Mouse (Mus musculus): ENCODE measurements at regions not wholly inside any gene's neighbourhood (a gene's known extent, or its start where the extent isn't known, plus 50 kb on each side); places are given as distances from the start of the nearest gene placed in this dataset.

DNA sequence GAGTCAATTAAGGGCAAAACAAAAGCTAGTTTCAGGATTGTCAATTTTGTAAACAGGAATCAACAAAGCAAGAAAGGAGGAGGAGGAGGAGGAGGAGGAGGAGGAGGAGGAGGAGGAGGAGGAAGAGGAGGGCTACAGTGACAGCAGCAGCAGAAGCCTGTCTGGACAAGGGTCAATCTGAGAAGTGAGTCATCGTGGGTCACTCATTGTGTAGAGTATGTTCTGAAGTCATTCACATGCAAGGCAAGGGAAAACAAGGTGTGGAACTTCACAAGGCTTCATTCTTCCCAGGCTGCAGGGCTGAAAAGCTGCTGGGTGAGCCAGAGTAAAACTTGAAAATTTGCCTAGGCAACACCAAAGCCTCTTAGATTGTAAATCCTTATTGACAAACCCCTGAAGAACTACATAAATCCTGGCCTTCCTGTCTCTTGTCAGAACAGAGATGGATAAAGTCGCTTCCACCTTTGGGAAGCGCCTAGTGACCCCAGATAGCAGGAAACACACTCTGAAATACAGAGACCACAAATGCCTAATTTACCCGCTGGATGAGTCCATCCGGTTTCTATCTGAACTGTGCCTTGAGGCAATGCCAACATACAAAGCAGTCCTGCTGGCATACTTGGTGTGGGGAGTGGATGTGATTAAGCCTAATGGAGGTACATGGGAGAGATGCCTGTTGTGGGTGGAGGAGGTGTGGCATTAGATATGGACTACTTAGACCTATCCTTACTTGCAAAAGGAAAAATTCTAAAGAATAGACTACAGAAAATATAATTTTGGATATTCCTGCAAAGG lies 408.9 kb upstream of the Tbl1xr1 start:
- DNase-seq (ENCODE audit: low read depth, low spot score) = no peak
- no peak overlapping the region for H3K27ac ChIP-seq (ENCODE audit: insufficient read depth, low read depth, low read length, poor library complexity, severe bottlenecking)
- no peak for TF ChIP-seq ZC3H11A (IDR thresholded peaks at IDR 0.05; ENCODE audit: borderline replicate concordance, low read depth, low read length)
- TF ChIP-seq HCFC1 (IDR thresholded peaks at IDR 0.05; ENCODE audit: borderline replicate concordance, insufficient read depth, low read length) = no peak
- no peak for TF ChIP-seq MAFK (IDR thresholded peaks at IDR 0.05; ENCODE audit: insufficient read depth, low read depth, low read length)
- TF ChIP-seq CHD2 (IDR thresholded peaks at IDR 0.05; ENCODE audit: low read depth, low read length) = no peak
- no peak for TF ChIP-seq ZNF384 (IDR thresholded peaks at IDR 0.05; ENCODE audit: low read depth, low read length)
- no peak overlapping the region for H3K9ac ChIP-seq (ENCODE audit: insufficient read depth, low read depth, low read length, poor library complexity, severe bottlenecking)
- peaks cover 0 to 2% of the 10 kb centered on the region in 2 experiments; a peak in 1 of 4 replicates for H3K4me1 ChIP-seq (ENCODE audit: control insufficient read depth in 2 of 2, insufficient read depth in 2 of 2, low read length in 2 of 2, poor library complexity in 1 of 2)
- no peak overlapping the region for H3K4me3 ChIP-seq (ENCODE audit: insufficient read depth in 1 of 2, low read depth in 1 of 2, low read length in 2 of 2, poor library complexity in 1 of 2, severe bottlenecking in 1 of 2)
- in situ Hi-C loops (cut with MboI; ENCODE audit: low sequenced_read_pairs in 2 of 2, unreplicated experiment in 2 of 2) = no loop called here
- no peaks in the 10 kb centered on the region for H3K36me3 ChIP-seq (ENCODE audit: control insufficient read depth, insufficient read depth, low read length, poor library complexity, severe bottlenecking)
- H3K9me3 ChIP-seq (ENCODE audit: control insufficient read depth, insufficient read depth, low read depth, low read length) = no peaks in the 10 kb centered on the region; the same call in 1 of the 2 replicates

DNA sequence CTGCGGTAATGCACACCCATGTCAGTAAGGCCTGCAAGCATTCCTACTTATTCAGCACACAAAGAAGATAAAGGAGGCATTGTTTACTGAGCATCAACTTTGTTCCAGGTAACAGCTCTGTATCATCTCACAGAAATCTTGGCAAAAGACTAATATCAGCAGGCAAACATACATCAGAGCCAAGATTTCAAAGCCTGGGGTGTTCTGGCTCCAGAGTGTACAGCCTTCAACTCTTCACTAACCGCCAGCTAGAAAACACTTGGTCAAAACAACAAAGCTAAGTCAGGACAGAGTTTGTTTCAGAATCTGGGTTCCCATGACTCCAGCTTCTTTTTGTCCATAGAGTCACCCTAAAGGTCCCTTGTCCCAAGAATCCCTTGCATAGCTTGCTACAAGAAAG lies 404.6 kb upstream of the Tbl1xr1 start:
- no peak overlapping the region for H3K4me3 ChIP-seq (ENCODE audit: insufficient read depth in 1 of 2, low read depth in 1 of 2, low read length in 2 of 2, poor library complexity in 1 of 2, severe bottlenecking in 1 of 2)
- no peak overlapping the region for H3K9ac ChIP-seq (ENCODE audit: insufficient read depth, low read depth, low read length, poor library complexity, severe bottlenecking)
- H3K36me3 ChIP-seq (ENCODE audit: control insufficient read depth, insufficient read depth, low read length, poor library complexity, severe bottlenecking) = no peaks in the 10 kb centered on the region
- in situ Hi-C loops (cut with MboI; ENCODE audit: low sequenced_read_pairs in 2 of 2, unreplicated experiment in 2 of 2) = no loop called here
- peak overlapping the region; percentile 40; the same call in 1 of the 2 replicates for H3K27ac ChIP-seq (ENCODE audit: insufficient read depth, low read depth, low read length, poor library complexity, severe bottlenecking)
- no peak for DNase-seq (ENCODE audit: low read depth, low spot score)
- no peaks in the 10 kb centered on the region for H3K9me3 ChIP-seq (ENCODE audit: control insufficient read depth, insufficient read depth, low read depth, low read length)
- TF ChIP-seq ZC3H11A (IDR thresholded peaks at IDR 0.05; ENCODE audit: borderline replicate concordance, low read depth, low read length) = no peak
- TF ChIP-seq HCFC1 (IDR thresholded peaks at IDR 0.05; ENCODE audit: borderline replicate concordance, insufficient read depth, low read length) = no peak
- no peak for TF ChIP-seq MAFK (IDR thresholded peaks at IDR 0.05; ENCODE audit: insufficient read depth, low read depth, low read length)
- no peak for TF ChIP-seq CHD2 (IDR thresholded peaks at IDR 0.05; ENCODE audit: low read depth, low read length)
- H3K4me1 ChIP-seq (ENCODE audit: control insufficient read depth in 2 of 2, insufficient read depth in 2 of 2, low read length in 2 of 2, poor library complexity in 1 of 2) = peaks cover 0 to 2% of the 10 kb centered on the region in 2 experiments; a peak in 1 of 4 replicates

GRCm38 (mm10) chr3:21672492-21672891 lies 404.0 kb upstream of the Tbl1xr1 start:
- Histone ChIP-seq H3K4me1 (ENCODE audit: control insufficient read depth in 2 of 2, insufficient read depth in 2 of 2, low read length in 2 of 2, poor library complexity in 1 of 2) (peaks cover 0 to 2% of the 10 kb centered on the region in 2 experiments; a peak in 1 of 4 replicates), H3K4me3 (ENCODE audit: insufficient read depth in 1 of 2, low read depth in 1 of 2, low read length in 2 of 2, poor library complexity in 1 of 2, severe bottlenecking in 1 of 2) (no peak overlapping the region), H3K9me3 (ENCODE audit: control insufficient read depth, insufficient read depth, low read depth, low read length) (no peaks in the 10 kb centered on the region), H3K36me3 (ENCODE audit: control insufficient read depth, insufficient read depth, low read length, poor library complexity, severe bottlenecking) (no peaks in the 10 kb centered on the region), H3K27ac (ENCODE audit: insufficient read depth, low read depth, low read length, poor library complexity, severe bottlenecking) (no peak overlapping the region; the same call in 1 of the 2 replicates), H3K9ac (ENCODE audit: insufficient read depth, low read depth, low read length, poor library complexity, severe bottlenecking) (no peak overlapping the region)
- in situ Hi-C loops (cut with MboI; ENCODE audit: low sequenced_read_pairs in 2 of 2, unreplicated experiment in 2 of 2) = no loop called here
- no peak for DNase-seq (ENCODE audit: low read depth, low spot score)
- TF ChIP-seq MAFK (IDR thresholded peaks at IDR 0.05; ENCODE audit: insufficient read depth, low read depth, low read length) (no peak), HCFC1 (IDR thresholded peaks at IDR 0.05; ENCODE audit: borderline replicate concordance, insufficient read depth, low read length) (no peak), CHD2 (IDR thresholded peaks at IDR 0.05; ENCODE audit: low read depth, low read length) (no peak), ZNF384 (IDR thresholded peaks at IDR 0.05; ENCODE audit: low read depth, low read length) (no peak), ZC3H11A (IDR thresholded peaks at IDR 0.05; ENCODE audit: borderline replicate concordance, low read depth, low read length) (no peak)

DNA sequence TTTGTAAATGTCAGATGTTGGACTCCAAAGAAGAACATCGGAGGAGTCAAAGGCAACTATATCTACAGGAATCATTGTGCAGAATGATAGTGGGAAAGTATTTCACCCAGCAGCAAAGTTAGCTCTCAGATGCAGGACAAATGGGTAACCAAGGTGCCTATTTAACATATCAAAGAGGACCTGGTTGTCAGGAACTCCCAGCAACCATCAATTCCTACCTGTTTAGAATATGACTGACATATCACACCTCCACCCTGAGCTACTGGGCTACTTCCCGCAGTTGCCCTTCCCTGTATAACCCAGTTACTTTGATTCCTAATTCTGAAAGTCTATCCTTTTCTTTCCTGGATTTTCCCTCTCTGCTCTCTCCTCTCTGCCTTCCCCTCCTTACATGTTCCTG lies 403.0 kb upstream of the Tbl1xr1 start:
- in situ Hi-C loops (cut with MboI; ENCODE audit: low sequenced_read_pairs in 2 of 2, unreplicated experiment in 2 of 2) = no loop called here
- no peak for TF ChIP-seq HCFC1 (IDR thresholded peaks at IDR 0.05; ENCODE audit: borderline replicate concordance, insufficient read depth, low read length)
- H3K9ac ChIP-seq (ENCODE audit: insufficient read depth, low read depth, low read length, poor library complexity, severe bottlenecking) = no peak overlapping the region
- H3K9me3 ChIP-seq (ENCODE audit: control insufficient read depth, insufficient read depth, low read depth, low read length) = no peaks in the 10 kb centered on the region
- no peaks in the 10 kb centered on the region for H3K36me3 ChIP-seq (ENCODE audit: control insufficient read depth, insufficient read depth, low read length, poor library complexity, severe bottlenecking)
- peak overlapping the region; percentile 3; the same call in 1 of the 2 replicates for H3K27ac ChIP-seq (ENCODE audit: insufficient read depth, low read depth, low read length, poor library complexity, severe bottlenecking)
- H3K4me3 ChIP-seq (ENCODE audit: insufficient read depth in 1 of 2, low read depth in 1 of 2, low read length in 2 of 2, poor library complexity in 1 of 2, severe bottlenecking in 1 of 2) = no peak overlapping the region
- H3K4me1 ChIP-seq (ENCODE audit: control insufficient read depth in 2 of 2, insufficient read depth in 2 of 2, low read length in 2 of 2, poor library complexity in 1 of 2) = peaks cover 0 to 2% of the 10 kb centered on the region in 2 experiments; a peak in 1 of 4 replicates
- DNase-seq (ENCODE audit: low read depth, low spot score) = no peak

Data from ES-E14 (cell line).